Comparison of ENCODE assay signal across 9 mouse cellular contexts in the genomic region with DNA sequence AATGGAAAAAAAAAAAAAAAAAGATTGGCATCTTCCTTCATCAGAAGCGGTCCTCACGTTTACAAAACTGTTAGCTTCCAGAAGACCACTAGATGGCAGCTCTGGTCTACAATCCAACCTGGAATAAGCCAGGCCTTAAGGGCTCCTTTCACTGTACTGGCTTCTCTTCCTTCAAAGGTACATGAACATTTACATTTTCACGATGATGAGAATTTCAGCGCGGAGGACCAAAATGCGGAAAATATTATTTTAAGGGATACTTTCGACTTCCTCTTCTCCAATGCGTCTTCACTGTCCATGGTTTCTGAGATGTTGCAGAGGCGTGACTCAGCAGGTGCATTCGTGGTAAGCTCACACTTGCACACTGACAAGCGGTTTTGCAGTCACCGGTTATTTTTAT.
DNase-seq lines count a peak whose midpoint lies in the region; ATAC-seq lines count a peak whose summit lies in the region.
"Had no signal": no experiment of that assay in that cellular context is flagged by ENCODE, and none has a peak within 500 bp of the region (broad histone marks: within the 10 kb centered on the region; RNA-seq: fewer than 3 reads in every experiment).

No protein-coding gene starts in this region.

- H3K4me3 ChIP-seq in heart, embryonic 10.5 days, result no peak overlapping the region
- H3K4me3 ChIP-seq in embryonic facial prominence, embryonic 11.5 days (ENCODE audit: low read depth, low read length), result no peak overlapping the region
- no peak overlapping the region for H3K4me3 ChIP-seq in hindbrain, embryonic 15.5 days
- H3K4me3 ChIP-seq in midbrain, embryonic 15.5 days, result no peak overlapping the region
- H3K4me3 ChIP-seq: liver, embryonic 13.5 days had no signal

- H3K9me3 ChIP-seq in heart, embryonic 10.5 days, result no peaks in the 10 kb centered on the region
- no peaks in the 10 kb centered on the region for H3K9me3 ChIP-seq in embryonic facial prominence, embryonic 11.5 days (replicated peaks; ENCODE audit: control insufficient read depth, low read length)
- no peaks in the 10 kb centered on the region for H3K9me3 ChIP-seq in hindbrain, embryonic 15.5 days
- H3K9me3 ChIP-seq in midbrain, embryonic 15.5 days, result no peaks in the 10 kb centered on the region
- H3K9me3 ChIP-seq: liver, embryonic 13.5 days had no signal

- H3K9ac ChIP-seq in embryonic facial prominence, embryonic 11.5 days (replicated peaks; ENCODE audit: low read length), result no peak overlapping the region
- no peak overlapping the region for H3K9ac ChIP-seq in hindbrain, embryonic 15.5 days
- no peak overlapping the region for H3K9ac ChIP-seq in midbrain, embryonic 15.5 days
- H3K9ac ChIP-seq: liver, embryonic 13.5 days had no signal

- DNase-seq in heart, adult 18-20 months, result peak; percentile 57 to 67
- no peak for DNase-seq in heart, embryonic 10.5 days (ENCODE audit: low spot score)
- DNase-seq in adipocyte (ENCODE audit: low spot score), result peak; percentile 71
- DNase-seq in embryonic facial prominence, embryonic 11.5 days (ENCODE audit: low spot score), result peak; percentile 83
- DNase-seq in left cerebral cortex, adult 18-20 months (ENCODE audit: low spot score in 2 of 2), result peak; percentile 41 to 64
- peak; percentile 54 for DNase-seq in thymus, postnatal 0 days (ENCODE audit: low spot score)
- DNase-seq: liver, embryonic 13.5 days had no signal

- no peaks in the 10 kb centered on the region for H3K36me3 ChIP-seq in heart, embryonic 10.5 days
- H3K36me3 ChIP-seq in embryonic facial prominence, embryonic 11.5 days (replicated peaks; ENCODE audit: control insufficient read depth, insufficient read depth, low read depth, low read length), result no peaks in the 10 kb centered on the region
- no peaks in the 10 kb centered on the region for H3K36me3 ChIP-seq in hindbrain, embryonic 15.5 days
- H3K36me3 ChIP-seq in midbrain, embryonic 15.5 days (replicated peaks), result no peaks in the 10 kb centered on the region
- H3K36me3 ChIP-seq: liver, embryonic 13.5 days had no signal

- no peaks in the 10 kb centered on the region for H3K27me3 ChIP-seq in heart, embryonic 10.5 days (ENCODE audit: insufficient read depth, poor library complexity, severe bottlenecking)
- H3K27me3 ChIP-seq in embryonic facial prominence, embryonic 11.5 days (ENCODE audit: control insufficient read depth, insufficient read depth, low read length), result no peaks in the 10 kb centered on the region
- no peaks in the 10 kb centered on the region for H3K27me3 ChIP-seq in hindbrain, embryonic 15.5 days
- no peaks in the 10 kb centered on the region for H3K27me3 ChIP-seq in midbrain, embryonic 15.5 days (replicated peaks)
- H3K27me3 ChIP-seq: liver, embryonic 13.5 days had no signal

- H3K4me2 ChIP-seq in embryonic facial prominence, embryonic 11.5 days (ENCODE audit: low read depth, low read length), result no peak overlapping the region
- peak overlapping the region; percentile 18 for H3K4me2 ChIP-seq in hindbrain, embryonic 15.5 days
- no peak overlapping the region for H3K4me2 ChIP-seq in midbrain, embryonic 15.5 days
- H3K4me2 ChIP-seq: liver, embryonic 13.5 days had no signal

- ATAC-seq in embryonic facial prominence, embryonic 11.5 days (replicated peaks; ENCODE audit: insufficient number of reproducible peaks, low FRiP score, low TSS enrichment, low read depth), result no peak
- peak; percentile 76 for ATAC-seq in hindbrain, embryonic 15.5 days (ENCODE audit: low FRiP score, low read depth)
- peak; percentile 91 for ATAC-seq in midbrain, embryonic 15.5 days (replicated peaks)

- 37% methylated on average over 12 of the region's 12 CpGs for WGBS in heart, embryonic 10.5 days
- WGBS in embryonic facial prominence, embryonic 11.5 days, result 42% methylated on average over 12 of the region's 12 CpGs
- WGBS in hindbrain, embryonic 15.5 days, result 36% methylated on average over 12 of the region's 12 CpGs
- WGBS in midbrain, embryonic 15.5 days, result 31% methylated on average over 12 of the region's 12 CpGs

- no peaks in the 10 kb centered on the region for H3K4me1 ChIP-seq in heart, embryonic 10.5 days
- H3K4me1 ChIP-seq in embryonic facial prominence, embryonic 11.5 days (ENCODE audit: control insufficient read depth, insufficient read depth, low read length), result no peaks in the 10 kb centered on the region
- H3K4me1 ChIP-seq in hindbrain, embryonic 15.5 days (replicated peaks), result no peaks in the 10 kb centered on the region
- no peaks in the 10 kb centered on the region for H3K4me1 ChIP-seq in midbrain, embryonic 15.5 days
- H3K4me1 ChIP-seq: liver, embryonic 13.5 days had no signal

- H3K27ac ChIP-seq in heart, embryonic 10.5 days, result no peak overlapping the region
- no peak overlapping the region for H3K27ac ChIP-seq in embryonic facial prominence, embryonic 11.5 days (replicated peaks; ENCODE audit: low read depth, low read length)
- no peak overlapping the region for H3K27ac ChIP-seq in hindbrain, embryonic 15.5 days (replicated peaks)
- no peak overlapping the region for H3K27ac ChIP-seq in midbrain, embryonic 15.5 days
- H3K27ac ChIP-seq: liver, embryonic 13.5 days had no signal
